Mouse (Mus musculus) liver, embryonic 16.5 days (tissue): ENCODE results near the gene Plscr4. TPM values are rescaled to one million over a fixed set of nuclear protein-coding genes. Genes with fewer than 3 reads are reported as not detected.

Experiments
- ATAC-seq: fragments of 200-750 bp; cut with Nextera tagmentation; 2 replicates; pipeline ENCODE4 v1.8.0; 2017; ENCODE audit warnings: low read depth, mild to moderate bottlenecking, moderate number of reproducible peaks, moderate library complexity
- H3K27ac ChIP-seq: fragments of 300-500 bp; sonication (generic); 2 replicates; pipeline ENCODE4 v1.5.1; 2014; ENCODE audit warnings: mild to moderate bottlenecking, low read length
- H3K27me3 ChIP-seq: fragments of 300-500 bp; sonication (generic); 2 replicates; pipeline ENCODE4 v1.6.1; 2014; ENCODE audit warnings: low read depth, low read length, mixed read lengths; ENCODE audit not compliant: control insufficient read depth, insufficient read depth
- H3K36me3 ChIP-seq: fragments of 300-500 bp; sonication (generic); 2 replicates; pipeline ENCODE4 v1.6.1; 2014; ENCODE audit warnings: mild to moderate bottlenecking; ENCODE audit not compliant: control insufficient read depth, insufficient read depth
- H3K4me1 ChIP-seq: fragments of 300-500 bp; sonication (generic); 2 replicates; pipeline ENCODE4 v1.6.1; 2014; ENCODE audit warnings: low read depth, low read length, mixed read lengths; ENCODE audit not compliant: control insufficient read depth
- H3K4me2 ChIP-seq: fragments of 300-500 bp; sonication (generic); 2 replicates; pipeline ENCODE4 v1.6.1; 2014; ENCODE audit warnings: low read depth, low read length, mixed read lengths
- H3K4me3 ChIP-seq: fragments of 300-500 bp; sonication (generic); 2 replicates; pipeline ENCODE4 v1.5.1; 2014; ENCODE audit warnings: low read depth, mild to moderate bottlenecking, low read length
- H3K9ac ChIP-seq: fragments of 300-500 bp; sonication (generic); 2 replicates; pipeline ENCODE4 v1.6.1; 2014; ENCODE audit warnings: low read depth, low read length
- H3K9me3 ChIP-seq: fragments of 300-500 bp; sonication (generic); replicated peaks from 2 replicates; pipeline ENCODE4 v1.6.1; 2016; ENCODE audit warnings: low read length; ENCODE audit not compliant: control insufficient read depth
- WGBS: fragments of 180-500 bp; shearing (Covaris S2); extraction: QIAGEN DNeasy Blood & Tissue Kit; methylation state at CpG from one replicate; pipeline ENCODE4 v1.1.7; 2014; ENCODE audit not compliant: insufficient replicate concordance; 5-methylcytosine and 5-hydroxymethylcytosine counted together
- polyA plus RNA-seq: library from polyadenylated mRNA; unstranded; fragments of >200 nt; fragmentation: Nextera tagmentation; extraction: Ambion mirVana; gene quantifications from 2 replicates; pipeline ENCODE4 v1.2.1, GENCODE M21; 2015

Gene Plscr4
- polyA plus RNA-seq, 1 experiment from 2014 or later: 1.3 TPM

DNA sequence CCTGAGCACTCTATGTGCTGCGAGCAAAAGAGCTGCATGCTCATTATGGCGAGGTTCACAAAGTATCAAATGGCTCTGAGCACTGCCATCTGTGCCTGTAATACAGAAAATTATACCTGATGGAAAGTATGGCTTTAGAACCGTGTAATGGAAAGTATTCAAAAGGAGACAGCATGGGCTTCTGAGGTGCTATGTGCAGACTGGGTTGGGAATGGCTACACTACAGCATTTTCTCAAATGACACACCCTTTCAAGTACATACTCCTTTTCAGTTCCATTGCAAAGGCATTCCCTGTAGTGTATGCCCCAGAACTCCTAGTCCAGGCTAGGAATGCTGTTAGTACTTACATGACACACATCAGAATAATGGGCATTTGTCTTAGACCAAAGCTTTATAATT, 72.9 kb downstream of the Plscr4 start:
- H3K4me3 ChIP-seq: no peak overlapping the region
- no peaks in the 10 kb centered on the region for H3K27me3 ChIP-seq
- H3K9me3 ChIP-seq: no peaks in the 10 kb centered on the region
- H3K4me1 ChIP-seq: no peaks in the 10 kb centered on the region
- no peak overlapping the region for H3K9ac ChIP-seq
- no peak overlapping the region for H3K27ac ChIP-seq
- WGBS: 60% methylated on average over 3 of the region's 3 CpGs
- ATAC-seq: no peak
- no peak overlapping the region for H3K4me2 ChIP-seq
- no peaks in the 10 kb centered on the region for H3K36me3 ChIP-seq

DNA sequence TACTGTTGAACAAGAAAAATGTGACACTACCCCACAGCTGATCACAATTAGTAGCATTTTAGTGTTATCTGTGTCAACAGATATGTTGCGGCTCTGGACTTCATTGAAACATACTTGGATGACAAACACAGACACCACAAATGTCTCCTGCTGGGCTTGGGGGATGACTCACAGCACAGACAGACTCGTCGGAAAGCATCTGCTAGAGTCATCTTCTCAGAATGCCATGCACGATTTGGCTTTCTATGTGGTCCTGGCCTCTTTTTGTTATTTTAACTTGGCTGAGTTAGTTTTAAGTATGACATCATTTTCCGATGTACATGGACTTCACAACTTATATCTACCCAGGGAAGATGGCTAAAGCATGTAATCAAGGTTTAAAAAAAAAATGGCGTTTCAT, 80.6 kb downstream of the Plscr4 start:
- no peaks in the 10 kb centered on the region for H3K9me3 ChIP-seq
- no peak overlapping the region for H3K4me2 ChIP-seq
- H3K36me3 ChIP-seq: no peaks in the 10 kb centered on the region
- no peak for ATAC-seq
- H3K4me3 ChIP-seq: no peak overlapping the region
- no peak overlapping the region for H3K27ac ChIP-seq
- H3K9ac ChIP-seq: no peak overlapping the region
- peaks cover 14% of the 10 kb centered on the region for H3K27me3 ChIP-seq
- no peaks in the 10 kb centered on the region; the same call in 1 of the 2 replicates for H3K4me1 ChIP-seq
- WGBS: 58% methylated on average over 6 of the region's 6 CpGs

DNA sequence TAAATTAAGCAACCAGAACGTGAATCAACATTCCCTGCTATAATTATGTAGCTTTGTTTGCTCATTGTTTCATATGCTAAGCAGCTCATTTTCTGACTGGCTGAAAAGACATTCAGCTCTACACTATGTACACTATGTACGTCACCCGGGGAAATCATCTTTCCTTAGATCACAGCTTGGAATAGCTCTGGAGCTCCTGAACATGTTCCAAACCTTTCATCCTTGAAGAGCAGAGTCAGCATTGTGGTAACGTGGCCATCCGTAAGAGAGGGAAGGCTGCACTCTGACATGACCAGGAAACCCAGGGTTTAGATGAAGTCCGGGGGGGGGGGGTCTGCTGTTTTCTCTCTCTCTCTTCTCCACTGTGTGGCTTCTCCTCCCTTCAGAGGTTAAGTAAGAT, 81.0 kb downstream of the Plscr4 start:
- Histone ChIP-seq H3K27me3 (peaks cover 16% of the 10 kb centered on the region), H3K9me3 (no peaks in the 10 kb centered on the region), H3K4me2 (no peak overlapping the region), H3K36me3 (no peaks in the 10 kb centered on the region), H3K27ac (no peak overlapping the region), H3K9ac (no peak overlapping the region), H3K4me3 (no peak overlapping the region), H3K4me1 (no peaks in the 10 kb centered on the region; the same call in 1 of the 2 replicates)
- ATAC-seq: no peak
- 66% methylated on average over 6 of the region's 6 CpGs for WGBS

Other genes with a start within 250 kb of the Plscr4 start
- gene Plscr1, start 207.6 kb upstream of the Plscr4 start, polyA plus RNA-seq: 25.2 and 25.4 TPM in 2 replicates
- gene Plscr2, start 181.8 kb upstream of the Plscr4 start, polyA plus RNA-seq: 0.72 and 0.92 TPM in 2 replicates
- not detected in 2 replicates for gene 1700057G04Rik, start 148.0 kb upstream of the Plscr4 start, polyA plus RNA-seq
- gene Plod2, start 84.8 kb downstream of the Plscr4 start, polyA plus RNA-seq: 2.5 and 3.0 TPM in 2 replicates